Mouse (Mus musculus): ENCODE measurements at regions not wholly inside any gene's neighbourhood (a gene's known extent, or its start where the extent isn't known, plus 50 kb on each side); places are given as distances from the start of the nearest gene placed in this dataset.

DNA sequence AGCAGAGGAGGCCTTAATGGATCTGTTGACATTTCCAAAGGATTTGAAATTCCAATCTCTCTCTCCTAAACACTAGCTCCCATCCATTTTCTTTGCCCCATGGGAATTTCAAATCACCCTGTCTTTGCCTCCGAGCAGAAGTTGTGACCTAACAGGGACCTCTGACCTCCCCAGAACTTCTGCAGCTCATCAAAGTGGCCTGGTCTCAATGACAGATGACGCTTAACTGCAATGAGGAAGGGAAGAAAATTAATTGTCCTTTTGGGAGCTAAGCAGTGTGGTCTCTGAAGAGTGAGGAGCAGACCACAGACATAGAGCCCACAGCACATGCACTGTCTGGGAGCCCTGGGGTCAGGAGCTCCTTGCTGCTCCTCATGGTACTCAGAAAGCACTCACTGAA is 155.3 kb downstream of the Tox3 start:
- DNase-seq (ENCODE audit: low read depth, low spot score), result no peak

DNA sequence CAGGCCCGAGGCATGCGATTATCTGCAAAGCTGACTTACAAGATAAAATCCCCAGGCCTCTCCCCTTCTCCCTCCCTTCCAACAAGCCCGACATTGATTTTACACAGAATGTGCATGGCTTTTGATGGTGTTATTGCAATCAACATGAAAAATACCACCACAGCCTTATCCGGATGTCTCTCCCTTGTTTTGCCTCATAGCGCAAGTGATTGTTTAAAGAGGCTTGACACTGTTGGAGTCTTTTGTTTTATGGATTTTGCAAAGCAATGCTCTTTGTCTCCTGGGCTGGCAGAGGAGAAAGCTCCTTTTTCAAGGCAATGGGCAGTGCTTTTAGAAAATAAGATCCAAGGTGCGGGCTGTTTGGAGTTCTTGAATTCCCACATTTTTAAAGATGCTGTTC is 165.3 kb downstream of the Tox3 start:
- no peak for DNase-seq (ENCODE audit: low read depth, low spot score)

DNA sequence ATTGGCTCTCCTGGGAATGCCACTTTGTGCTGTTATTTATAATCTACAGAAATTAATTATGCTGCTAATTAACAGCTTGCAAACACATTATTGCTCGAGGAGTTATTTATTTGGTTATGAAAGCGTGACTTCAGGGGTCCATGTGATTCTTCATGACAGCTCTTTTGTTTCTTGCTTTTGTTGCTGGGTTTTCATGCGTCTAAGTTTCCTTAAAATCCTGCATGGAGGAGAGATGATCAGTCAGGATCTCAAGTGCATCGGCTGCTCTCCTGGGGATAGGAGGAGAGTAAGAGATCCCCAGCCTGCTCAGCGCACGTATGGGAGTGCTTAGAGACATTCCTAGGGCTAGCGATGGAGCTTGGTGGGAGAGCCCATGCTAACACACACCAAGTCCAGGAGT is 171.4 kb downstream of the Tox3 start:
- no peak for DNase-seq (ENCODE audit: low read depth, low spot score)

DNA sequence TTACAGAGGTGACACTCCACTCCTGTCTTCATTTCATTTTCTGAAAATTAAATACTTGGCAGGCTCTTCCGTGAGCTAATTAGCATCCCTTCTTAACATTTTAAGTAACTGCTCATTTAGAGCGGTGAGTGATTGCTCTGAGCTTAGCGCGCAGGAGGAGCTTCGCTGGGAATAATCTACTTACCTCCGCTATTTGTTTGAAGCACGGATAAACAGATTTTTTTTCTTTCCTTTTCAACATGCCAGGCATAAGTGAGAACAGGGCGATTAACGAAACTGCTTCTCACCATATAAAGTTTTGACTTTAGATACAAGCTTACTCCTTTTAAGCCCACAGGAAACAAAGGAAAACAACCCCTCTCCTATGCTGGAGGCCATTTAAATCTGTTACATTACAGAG is 171.8 kb downstream of the Tox3 start:
- no peak for DNase-seq (ENCODE audit: low read depth, low spot score)

DNA sequence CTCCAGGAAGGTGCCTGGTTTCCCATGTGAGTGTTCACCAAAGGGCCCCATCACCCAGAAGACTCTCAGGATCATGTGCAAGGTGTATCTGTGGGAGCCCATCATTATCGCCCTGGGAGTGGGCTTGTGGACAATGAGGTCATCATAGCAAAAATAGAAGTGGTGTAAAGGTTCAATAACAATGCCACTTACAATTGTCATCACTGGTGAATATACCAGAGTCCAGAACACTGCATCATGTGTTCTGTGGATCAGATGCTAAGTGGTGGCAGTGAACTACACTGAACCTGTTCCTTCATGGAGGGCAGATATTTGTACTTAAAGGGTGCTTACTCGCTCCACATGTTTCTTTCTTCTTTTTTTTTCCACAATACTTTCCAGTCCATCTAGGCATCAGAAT is 181.5 kb downstream of the Tox3 start:
- no peak for DNase-seq (ENCODE audit: low read depth, low spot score)

DNA sequence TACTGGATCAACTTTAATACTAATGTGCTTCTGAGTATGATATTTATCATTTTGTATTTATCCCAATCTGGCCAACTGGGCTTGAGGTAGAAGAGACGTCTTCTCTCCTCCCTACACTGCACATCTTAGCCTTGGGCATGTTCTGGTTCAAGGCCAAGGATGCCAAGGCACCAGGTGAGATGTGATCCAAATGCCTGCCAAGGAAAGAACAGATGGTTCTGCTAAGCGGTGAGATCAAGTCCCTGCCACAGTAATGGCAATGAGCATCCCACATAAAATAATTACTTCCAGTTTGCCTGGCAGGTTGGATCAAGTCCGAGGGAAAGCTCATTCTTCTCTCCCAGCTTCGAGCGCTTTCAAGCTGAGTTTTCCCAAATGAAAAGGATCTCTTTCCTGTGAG is 196.7 kb downstream of the Tox3 start:
- no peak for DNase-seq (ENCODE audit: low read depth, low spot score)

DNA sequence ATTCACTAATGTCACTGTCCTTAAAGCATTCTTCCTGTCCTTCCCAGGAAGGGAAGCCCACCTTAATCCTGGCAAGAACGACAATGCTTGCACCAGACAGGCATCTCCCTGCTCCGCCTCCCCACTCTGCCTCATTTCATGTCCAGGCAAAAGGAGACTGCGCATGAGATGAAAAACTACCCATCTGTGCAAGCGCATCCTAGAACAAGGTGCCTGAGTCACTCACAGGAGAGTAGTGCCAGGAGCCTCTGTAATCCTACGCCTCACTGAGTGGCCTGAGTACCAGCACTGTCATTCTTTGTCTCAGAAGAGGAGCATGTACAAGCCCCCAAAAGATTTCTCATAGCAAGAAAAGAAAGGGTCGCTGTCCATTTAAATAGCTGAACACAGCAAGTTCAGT is 198.2 kb downstream of the Tox3 start:
- DNase-seq (ENCODE audit: low read depth, low spot score), result no peak

DNA sequence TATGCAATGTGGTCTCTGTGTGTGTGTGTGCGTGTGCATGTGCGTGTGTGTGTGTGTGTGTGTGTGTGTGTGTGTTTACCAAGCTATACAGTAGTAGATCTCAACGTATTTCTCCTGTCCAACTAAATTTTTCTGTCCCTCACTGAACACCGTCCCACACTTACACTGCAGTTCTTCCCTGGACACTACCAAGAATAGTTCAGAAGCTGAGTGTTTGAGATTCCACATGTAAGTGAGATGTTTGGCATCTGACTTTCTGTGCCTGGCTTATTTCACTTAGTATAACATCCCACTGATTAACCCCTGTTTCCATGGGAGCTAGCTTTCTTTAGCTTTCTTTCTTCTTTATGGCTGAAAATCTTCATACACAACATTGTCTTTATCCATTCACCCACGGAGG is 213.5 kb downstream of the Tox3 start:
- no peak for DNase-seq (ENCODE audit: low read depth, low spot score)

DNA sequence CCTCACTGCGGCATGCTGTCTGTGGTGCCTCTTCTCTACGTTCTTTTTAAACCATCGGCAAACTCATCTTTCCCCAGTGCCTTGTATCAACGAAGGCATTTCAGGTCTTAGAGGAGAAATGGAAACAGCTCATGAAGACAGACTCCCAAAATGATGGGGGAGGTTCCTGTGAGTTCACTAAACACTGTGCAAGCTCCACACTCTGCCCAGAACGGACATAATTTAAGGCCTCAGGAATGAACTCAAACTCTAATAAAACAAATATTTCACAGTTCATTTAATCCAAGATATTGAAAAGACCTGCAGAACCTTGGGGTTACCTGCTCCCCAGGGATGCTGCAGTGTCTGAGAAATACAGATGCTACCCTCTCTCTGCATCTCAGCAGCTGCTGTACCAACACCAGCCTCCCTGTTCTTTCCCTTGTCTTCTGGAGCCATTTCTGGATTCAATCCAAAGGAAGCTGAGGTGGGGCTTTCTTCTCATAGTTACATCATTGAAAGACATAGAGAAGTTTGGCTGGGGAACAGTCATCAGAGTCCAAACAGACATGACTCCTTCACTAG is 217.4 kb downstream of the Tox3 start:
- DNase-seq (ENCODE audit: low read depth, low spot score), result no peak

DNA sequence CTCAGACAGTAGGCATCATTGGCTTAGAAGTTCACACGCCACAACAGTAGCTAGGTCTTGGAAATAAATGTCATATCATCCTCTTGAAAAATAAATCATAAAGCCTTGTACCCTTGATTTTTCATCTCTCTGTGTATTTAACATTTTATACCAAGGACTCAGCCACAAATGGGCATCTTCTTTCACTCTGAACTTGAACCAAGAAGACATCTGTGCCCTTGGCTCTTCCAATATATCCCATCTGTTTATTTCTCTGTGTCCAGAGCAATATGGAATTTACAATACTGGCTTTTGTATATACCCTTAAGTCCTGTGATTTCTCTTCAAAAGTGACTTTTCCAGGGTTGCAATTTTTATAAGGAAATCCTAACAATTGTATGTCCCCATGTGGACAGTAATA is 222.7 kb downstream of the Tox3 start:
- DNase-seq (ENCODE audit: low read depth, low spot score), result no peak

DNA sequence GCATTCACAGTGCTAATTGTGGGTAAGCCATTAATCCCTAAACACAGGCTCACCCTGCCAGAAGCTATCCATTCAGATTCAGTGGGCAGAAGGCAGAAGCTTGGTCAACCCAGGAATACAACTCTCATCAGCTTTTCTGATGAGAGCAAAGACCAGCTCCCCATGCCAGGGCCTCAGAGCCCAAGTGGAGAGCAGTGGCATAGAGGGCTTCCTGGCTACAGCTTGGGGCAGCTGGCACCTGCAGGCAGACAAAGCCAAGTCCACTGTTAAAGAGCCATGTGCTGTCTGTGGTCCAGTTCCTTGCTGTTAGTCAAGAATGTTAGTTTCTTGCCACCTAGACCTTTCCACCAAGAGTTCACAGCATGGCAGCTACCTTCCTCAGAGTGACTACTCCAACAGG is 225.0 kb downstream of the Tox3 start:
- DNase-seq (ENCODE audit: low read depth, low spot score), result no peak

DNA sequence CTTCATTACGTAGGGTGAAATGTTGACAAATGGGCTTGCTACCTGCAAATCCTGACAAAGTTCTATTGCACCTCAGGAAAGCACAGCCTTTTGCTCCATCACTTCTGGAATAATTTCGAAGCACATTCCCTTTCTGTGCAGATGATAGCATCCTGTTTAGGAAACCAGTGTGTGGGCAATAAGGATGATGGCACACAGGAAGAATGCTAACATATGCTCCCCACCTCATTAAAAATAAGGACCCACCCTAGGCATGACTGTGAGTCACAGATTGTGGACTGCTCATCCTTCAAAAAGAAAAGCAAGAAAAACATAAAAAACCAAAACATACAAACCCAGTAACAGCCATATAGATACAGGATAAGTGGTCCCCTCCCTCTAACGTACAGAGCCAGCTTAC is 226.2 kb downstream of the Tox3 start:
- DNase-seq (ENCODE audit: low read depth, low spot score), result no peak

DNA sequence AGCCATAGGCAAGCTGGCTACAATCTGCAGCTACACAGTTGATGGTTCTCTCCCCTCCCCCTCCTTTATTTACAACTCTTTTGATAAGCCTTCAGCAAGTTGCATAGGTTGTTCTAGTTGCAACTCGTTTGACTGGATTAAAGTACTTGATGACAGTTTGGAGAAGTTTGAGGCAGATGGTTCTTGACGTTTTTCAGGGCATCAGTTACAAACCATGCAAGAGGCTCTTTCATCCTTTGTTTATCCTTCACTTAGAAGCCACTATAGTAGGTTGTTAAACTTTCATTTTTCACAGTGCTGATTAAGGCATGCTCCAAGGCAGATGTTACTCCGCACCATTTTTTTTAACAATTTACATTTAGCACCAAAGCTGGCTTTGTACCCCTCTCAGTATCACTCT is 227.1 kb downstream of the Tox3 start:
- DNase-seq (ENCODE audit: low read depth, low spot score), result no peak

DNA sequence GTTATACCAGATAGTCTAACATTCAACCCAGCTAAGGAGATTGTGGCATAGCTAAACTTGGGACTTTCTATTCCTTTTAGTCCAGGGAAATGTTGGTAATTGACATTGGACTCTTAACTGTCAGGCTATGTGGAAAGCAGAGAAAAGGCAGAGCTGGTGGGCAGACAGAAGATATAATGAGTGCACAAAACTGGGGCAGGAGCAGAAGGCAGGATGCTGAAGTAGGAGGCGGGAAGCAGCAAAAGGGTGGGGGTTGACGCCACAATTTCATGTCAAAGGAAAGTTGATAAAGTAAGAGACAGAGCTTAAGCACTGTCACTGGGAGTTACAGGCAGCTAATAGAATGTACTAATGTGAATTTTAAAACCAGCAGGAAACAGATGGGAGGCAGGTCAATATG is 232.7 kb downstream of the Tox3 start:
- DNase-seq (ENCODE audit: low read depth, low spot score), result no peak

DNA sequence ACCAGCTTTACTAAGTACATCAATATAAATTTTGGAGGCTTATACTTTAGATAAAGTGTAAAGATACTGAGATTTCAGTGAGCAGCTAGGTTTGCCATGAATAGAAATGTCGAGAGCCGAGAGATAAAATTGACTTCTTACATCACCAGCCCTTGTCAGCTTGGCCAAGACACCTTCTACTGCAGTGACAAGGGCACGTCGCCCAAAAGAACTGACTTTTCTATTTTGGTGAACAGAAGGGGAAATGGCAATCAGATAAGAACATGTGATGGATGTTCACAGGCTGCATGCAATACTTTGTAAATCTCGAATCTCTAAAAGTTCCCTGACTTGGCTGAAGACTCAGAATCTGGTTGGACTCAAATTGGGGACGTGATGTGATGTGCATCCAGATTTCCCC is 247.6 kb downstream of the Tox3 start:
- DNase-seq (ENCODE audit: low read depth, low spot score), result no peak

DNA sequence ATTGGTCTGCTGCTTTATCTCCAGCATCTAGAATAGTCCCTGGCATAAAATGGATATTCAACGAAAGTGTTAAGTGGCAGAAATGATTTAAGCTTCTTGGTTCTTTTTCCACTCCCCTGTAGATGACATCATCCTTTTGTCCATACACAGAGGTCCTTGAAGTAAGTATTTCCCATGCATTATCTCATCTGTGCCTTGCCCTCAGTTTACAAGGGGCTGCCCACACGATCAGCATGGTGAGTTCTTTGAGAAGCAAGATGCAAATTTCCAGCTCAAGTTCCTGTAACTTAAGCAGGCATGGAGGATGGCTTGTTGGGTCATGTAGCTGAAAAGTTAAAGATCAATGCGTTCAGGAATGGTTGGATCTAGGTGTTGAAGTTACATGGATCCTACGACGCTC is 265.5 kb downstream of the Tox3 start:
- DNase-seq (ENCODE audit: low read depth, low spot score), result no peak

DNA sequence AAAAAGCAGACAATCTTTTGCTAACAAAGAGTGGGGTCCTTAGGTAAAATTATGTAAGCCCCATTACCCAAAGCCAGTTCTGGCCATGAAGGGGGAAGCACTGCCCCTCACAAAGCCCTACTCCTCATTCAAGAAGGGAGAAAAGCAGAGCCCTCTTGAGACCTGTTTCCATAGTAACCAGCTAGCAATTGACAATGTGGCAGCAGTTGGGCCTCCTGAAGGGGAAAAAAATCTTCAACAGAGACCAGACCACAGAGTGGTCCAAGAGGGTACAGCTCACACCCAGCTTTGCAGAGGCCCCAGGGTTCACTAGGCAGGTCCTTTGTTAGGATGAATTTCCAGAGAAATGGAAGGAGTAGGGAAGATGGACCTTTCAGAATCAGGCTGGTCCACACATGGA is 271.8 kb downstream of the Tox3 start:
- DNase-seq (ENCODE audit: low read depth, low spot score), result no peak

DNA sequence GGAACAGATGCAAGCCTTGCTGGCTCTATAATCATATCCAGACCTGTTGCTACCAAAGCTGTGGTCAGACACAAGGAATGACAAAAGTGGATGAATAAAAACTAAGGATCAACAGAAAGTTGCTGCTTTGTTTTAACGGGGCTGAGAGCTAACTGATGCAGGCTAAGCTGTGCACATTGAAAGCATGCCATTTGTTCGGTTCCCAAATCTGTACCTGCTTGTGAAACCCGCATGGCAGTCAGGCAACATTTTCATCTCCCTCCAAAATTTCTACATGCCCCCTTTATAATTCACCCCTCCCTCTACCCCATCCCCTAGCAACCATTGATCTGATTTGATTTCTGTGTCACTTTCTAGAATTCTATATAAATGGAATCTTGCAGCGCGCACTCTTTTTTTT is 272.3 kb downstream of the Tox3 start:
- DNase-seq (ENCODE audit: low read depth, low spot score), result no peak

DNA sequence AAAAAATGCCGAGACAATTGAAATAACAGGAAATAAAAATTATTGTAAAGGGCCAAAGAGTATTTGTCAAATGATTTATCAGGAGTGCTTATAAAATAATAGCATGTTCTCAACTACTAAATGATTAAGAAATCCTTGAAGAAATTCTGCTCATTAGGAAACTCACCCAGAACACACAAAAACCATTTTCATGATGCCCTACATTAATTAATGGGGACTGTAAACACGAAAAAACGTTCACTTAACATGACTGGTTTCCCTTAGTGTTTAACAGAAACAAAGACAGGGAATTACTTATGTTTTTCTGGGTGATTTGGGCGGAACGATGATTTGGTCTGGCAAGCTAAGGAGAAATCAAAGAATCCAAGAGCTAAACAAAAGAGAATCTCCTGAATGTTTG is 278.1 kb downstream of the Tox3 start:
- DNase-seq (ENCODE audit: low read depth, low spot score), result no peak

DNA sequence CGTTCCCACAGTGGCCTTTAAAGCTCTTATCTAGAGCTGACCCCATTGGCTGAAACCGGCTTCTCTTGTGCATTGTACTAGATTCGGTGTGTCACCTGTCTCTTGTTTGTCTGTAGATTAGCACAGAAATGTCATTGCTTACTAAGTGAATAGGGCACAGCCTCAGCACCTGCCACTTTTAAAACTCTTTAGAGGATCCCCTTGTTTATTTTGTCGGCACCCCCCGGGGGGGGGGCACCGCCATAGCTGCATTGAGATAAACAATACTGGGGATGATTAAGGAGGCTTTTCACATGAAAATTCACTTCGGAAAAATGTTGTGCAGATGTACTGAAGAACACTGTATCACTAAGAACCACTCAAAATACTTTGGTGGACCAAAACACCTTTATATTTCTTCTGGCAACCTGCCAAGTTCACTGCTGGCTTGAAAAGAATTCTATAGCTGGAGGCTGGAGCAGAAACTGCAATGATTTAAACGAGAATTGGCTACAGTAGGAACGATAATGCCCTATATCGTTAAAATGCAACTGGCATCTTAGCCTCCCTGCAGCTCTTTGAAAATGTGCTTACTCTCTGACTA is 278.6 kb downstream of the Tox3 start:
- no peak for DNase-seq (ENCODE audit: low read depth, low spot score)

DNA sequence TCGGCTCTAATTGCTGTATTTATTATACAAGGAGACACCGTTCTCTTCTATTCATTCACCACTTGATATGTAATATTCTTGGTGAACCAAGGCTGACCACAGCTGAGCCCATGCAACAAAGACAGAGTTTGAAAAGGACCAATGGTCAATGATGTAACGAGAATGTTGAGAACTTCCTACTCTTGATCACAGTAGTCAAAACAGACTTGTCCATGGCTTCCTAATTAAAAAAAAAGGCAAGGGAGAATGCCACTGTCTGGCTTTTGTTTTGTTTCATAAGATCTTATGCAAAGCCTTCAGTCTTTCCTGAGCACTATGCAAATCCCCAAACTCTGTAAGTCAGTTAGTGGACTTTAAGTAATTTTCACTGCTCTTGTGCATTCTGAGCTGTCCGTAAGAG is 279.7 kb downstream of the Tox3 start:
- DNase-seq (ENCODE audit: low read depth, low spot score), result no peak

DNA sequence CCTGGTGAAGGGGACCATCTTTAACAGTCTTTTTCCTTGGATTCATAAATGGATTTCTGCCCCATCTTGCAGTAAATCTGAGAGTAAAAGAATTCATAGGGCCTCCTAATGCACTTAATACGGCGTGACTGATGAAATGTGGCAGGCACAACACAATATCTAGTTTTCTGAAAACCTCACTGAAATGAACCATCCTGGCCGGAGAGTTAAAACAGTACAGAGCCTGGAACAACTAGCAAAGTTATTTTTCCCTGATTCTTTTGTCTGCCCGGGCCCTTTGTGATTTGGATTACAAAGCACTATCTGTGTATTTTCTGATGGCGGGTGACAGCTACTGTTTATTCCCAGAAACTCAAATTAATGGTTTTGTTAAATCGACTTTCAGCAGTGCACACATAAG is 283.8 kb downstream of the Tox3 start:
- no peak for DNase-seq (ENCODE audit: low read depth, low spot score)

DNA sequence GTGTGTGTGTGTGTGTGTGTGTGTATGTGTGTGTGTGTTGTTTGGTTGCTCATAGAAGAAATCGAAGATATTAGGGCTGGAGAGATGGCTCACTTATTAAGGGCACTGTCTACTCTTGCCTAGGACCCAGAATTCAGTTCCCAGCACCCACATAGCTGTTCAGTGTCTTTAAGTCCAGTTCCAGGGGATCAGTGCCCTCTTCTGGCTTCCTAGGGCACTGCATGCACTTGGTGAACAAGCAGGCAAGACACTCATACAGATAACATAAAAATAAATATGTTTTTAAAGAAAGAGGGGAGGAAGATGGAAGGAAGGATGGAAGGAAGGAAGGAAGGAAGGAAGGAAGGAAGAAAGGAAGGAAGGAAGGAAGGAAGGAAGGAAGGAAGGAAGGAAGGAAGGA is 284.9 kb downstream of the Tox3 start:
- no peak for DNase-seq (ENCODE audit: low read depth, low spot score)

DNA sequence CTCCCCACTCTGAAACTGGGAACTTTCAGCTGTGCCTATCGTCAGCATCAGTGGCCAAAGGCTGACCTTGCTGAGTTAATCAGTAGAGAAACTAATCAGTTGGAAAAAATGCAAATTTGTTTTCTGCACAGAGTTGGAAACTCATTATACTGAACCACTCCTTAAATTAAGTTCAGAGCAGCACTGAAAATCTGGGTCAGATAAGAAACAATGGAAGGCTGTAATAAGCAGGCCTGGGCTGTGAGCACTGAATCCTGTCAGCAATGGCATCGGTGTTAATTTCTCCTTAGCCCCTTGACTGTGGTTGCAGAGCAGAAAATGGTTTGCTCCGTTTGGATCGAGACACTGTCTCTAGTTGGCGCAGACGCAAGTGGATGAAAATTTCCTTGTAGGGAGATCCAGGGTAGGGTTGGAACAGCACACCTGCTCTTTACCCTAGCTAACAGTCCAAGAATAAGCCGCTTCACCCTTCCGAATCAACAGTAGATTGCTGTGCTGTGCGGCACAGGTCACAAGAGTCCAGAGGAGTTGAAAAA is 289.4 kb downstream of the Tox3 start:
- no peak for DNase-seq (ENCODE audit: low read depth, low spot score)
